Mouse (Mus musculus) embryo, embryonic 11 days (tissue): ENCODE measurements at regions not wholly inside any gene's neighbourhood (a gene's known extent, or its start where the extent isn't known, plus 50 kb on each side); places are given as distances from the start of the nearest gene placed in this dataset.

ENCODE experiments used
- DNase-seq: peaks from one replicate; pipeline ENCODE4 v3.0.0-alpha.2; 2015

- no peak for DNase-seq
Measured at GRCm38 (mm10) chr10:104255250-104255649, 61.4 kb downstream of the Gm4340 start.

DNA sequence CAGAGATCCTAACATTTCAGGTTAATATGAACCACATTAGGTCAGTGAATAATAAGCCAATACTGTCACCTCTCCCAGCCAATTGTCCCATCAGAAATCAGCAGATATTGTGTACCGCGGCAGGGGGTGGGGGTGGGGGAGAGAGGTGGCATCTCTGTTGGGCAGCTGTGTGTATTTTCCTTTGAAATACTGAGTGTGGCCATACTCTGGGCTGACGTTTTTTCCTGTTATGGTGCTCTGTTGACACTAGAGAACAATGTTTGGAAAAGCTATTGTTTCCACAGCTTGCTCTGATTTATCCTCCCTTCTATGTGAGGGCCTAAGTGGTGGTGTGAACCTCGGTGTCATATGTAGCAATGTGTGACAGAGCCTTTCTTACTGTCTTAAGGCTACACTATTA, 81.0 kb downstream of the Gm4340 start:
- DNase-seq: peak; percentile 21

- no peak for DNase-seq
Measured at GRCm38 (mm10) chr10:104299146-104299545, 105.3 kb downstream of the Gm4340 start.
